Comparison of ENCODE assay signal across 12 mouse cellular contexts in genomic region chr5:130290775-130291174, GRCm38 (mm10). TPM values are rescaled to one million over a fixed set of nuclear protein-coding genes. Genes with fewer than 3 reads are reported as not detected.
DNase-seq lines count a peak whose midpoint lies in the region; ATAC-seq lines count a peak whose summit lies in the region.
"Had no signal": no experiment of that assay in that cellular context is flagged by ENCODE, and none has a peak within 500 bp of the region (broad histone marks: within the 10 kb centered on the region; RNA-seq: fewer than 3 reads in every experiment).

No protein-coding gene starts in this region.

- ATAC-seq in forebrain, embryonic 15.5 days (replicated peaks) = no peak
- ATAC-seq in forebrain, embryonic 14.5 days = no peak
- ATAC-seq in kidney, embryonic 15.5 days (replicated peaks; ENCODE audit: low FRiP score) = no peak
- ATAC-seq in activated CD4-positive, CD25-positive, alpha-beta regulatory T cell, adult 4 months = no peak

- H3K9ac ChIP-seq in forebrain, embryonic 15.5 days (replicated peaks) = no peak overlapping the region
- no peak overlapping the region for H3K9ac ChIP-seq in forebrain, embryonic 14.5 days (ENCODE audit: low read length)
- H3K9ac ChIP-seq in kidney, embryonic 15.5 days = no peak overlapping the region
- H3K9ac ChIP-seq: embryonic facial prominence, embryonic 13.5 days; hindbrain, embryonic 12.5 days had no signal

- H3K4me1 ChIP-seq in forebrain, embryonic 15.5 days = peaks cover 12% of the 10 kb centered on the region
- no peaks in the 10 kb centered on the region for H3K4me1 ChIP-seq in forebrain, embryonic 14.5 days (ENCODE audit: control insufficient read depth, insufficient read depth, low read length)
- H3K4me1 ChIP-seq in kidney, embryonic 15.5 days = no peaks in the 10 kb centered on the region
- H3K4me1 ChIP-seq: embryonic facial prominence, embryonic 13.5 days had no signal

- 83% methylated on average over 12 of the region's 12 CpGs for WGBS in forebrain, embryonic 15.5 days
- WGBS in forebrain, embryonic 14.5 days = 94% methylated on average over 12 of the region's 12 CpGs
- 94% methylated on average over 12 of the region's 12 CpGs for WGBS in kidney, embryonic 15.5 days

- no peaks in the 10 kb centered on the region for H3K9me3 ChIP-seq in forebrain, embryonic 15.5 days
- no peaks in the 10 kb centered on the region for H3K9me3 ChIP-seq in forebrain, embryonic 14.5 days (replicated peaks; ENCODE audit: control insufficient read depth, low read length)
- H3K9me3 ChIP-seq in kidney, embryonic 15.5 days (replicated peaks) = no peaks in the 10 kb centered on the region
- H3K9me3 ChIP-seq: hindbrain, embryonic 12.5 days had no signal

- peaks cover 13% of the 10 kb centered on the region for H3K36me3 ChIP-seq in forebrain, embryonic 15.5 days
- H3K36me3 ChIP-seq in forebrain, embryonic 14.5 days (ENCODE audit: control insufficient read depth, insufficient read depth, low read length) = peaks cover 37% of the 10 kb centered on the region
- peaks cover 69% of the 10 kb centered on the region for H3K36me3 ChIP-seq in kidney, embryonic 15.5 days

- H3K4me3 ChIP-seq in forebrain, embryonic 15.5 days = no peak overlapping the region
- no peak overlapping the region for H3K4me3 ChIP-seq in forebrain, embryonic 14.5 days (ENCODE audit: low read depth, low read length)
- no peak overlapping the region for H3K4me3 ChIP-seq in kidney, embryonic 15.5 days (replicated peaks)
- H3K4me3 ChIP-seq: embryonic facial prominence, embryonic 13.5 days; hindbrain, embryonic 12.5 days had no signal

- no peaks in the 10 kb centered on the region for H3K27me3 ChIP-seq in forebrain, embryonic 15.5 days
- no peaks in the 10 kb centered on the region for H3K27me3 ChIP-seq in forebrain, embryonic 14.5 days (replicated peaks; ENCODE audit: control insufficient read depth, insufficient read depth, low read length)
- no peaks in the 10 kb centered on the region for H3K27me3 ChIP-seq in kidney, embryonic 15.5 days
- H3K27me3 ChIP-seq: embryonic facial prominence, embryonic 13.5 days; hindbrain, embryonic 12.5 days had no signal

- no peak for DNase-seq in forebrain, embryonic 14.5 days (ENCODE audit: low spot score)
- DNase-seq in cerebellum, adult 9-11 months = peak; percentile 61
- peak; percentile 63 to 76 for DNase-seq in layer of hippocampus, adult 8-10 months (ENCODE audit: low spot score in 2 of 2)
- peak; percentile 68 for DNase-seq in right cerebral cortex, adult 18-20 months
- no peak for DNase-seq in testis, postnatal 10 days (ENCODE audit: low spot score)
- DNase-seq: kidney, adult 9 months had no signal

- peak overlapping the region; percentile 72 for H3K27ac ChIP-seq in forebrain, embryonic 15.5 days (replicated peaks)
- H3K27ac ChIP-seq in forebrain, embryonic 14.5 days (ENCODE audit: low read depth, low read length) = no peak overlapping the region
- H3K27ac ChIP-seq in kidney, embryonic 15.5 days = no peak overlapping the region
- H3K27ac ChIP-seq: embryonic facial prominence, embryonic 13.5 days; hindbrain, embryonic 12.5 days had no signal

- H3K4me2 ChIP-seq in forebrain, embryonic 15.5 days (replicated peaks) = no peak overlapping the region
- H3K4me2 ChIP-seq in forebrain, embryonic 14.5 days (ENCODE audit: low read length) = no peak overlapping the region
- H3K4me2 ChIP-seq in kidney, embryonic 15.5 days = no peak overlapping the region
- H3K4me2 ChIP-seq: embryonic facial prominence, embryonic 13.5 days; heart, embryonic 11.5 days; hindbrain, embryonic 12.5 days had no signal

RNA-seq across cellular contexts. Expression of gene Tyw1, which starts 35.4 kb away (rescaled TPM):
- polyA plus RNA-seq in forebrain, embryonic 15.5 days (2015; fragmentation: Nextera tagmentation; extraction: Ambion mirVana) = 24.8 and 27.1 TPM in 2 replicates
- polyA plus RNA-seq in forebrain, embryonic 14.5 days (2014; fragmentation: Nextera tagmentation; extraction: Ambion mirVana) = 25.2 and 29.4 TPM in 2 replicates
- 10 to 100 TPM; 15.4 to 19.8 (median 16.6) TPM for total RNA-seq in layer of hippocampus, adult 8-10 months (2022)
- 28.0 TPM in 2 replicates for polyA plus RNA-seq in kidney, embryonic 15.5 days (2015; fragmentation: Nextera tagmentation; extraction: Ambion mirVana)
- polyA plus RNA-seq in activated CD4-positive, CD25-positive, alpha-beta regulatory T cell, adult 4 months (2017; shearing (Covaris generic)) = 10 to 100 TPM; 31.6 to 36.5 TPM

RNA-seq across cellular contexts. Expression of gene Sbds, which starts 35.4 kb away (rescaled TPM):
- polyA plus RNA-seq in forebrain, embryonic 15.5 days (2015; fragmentation: Nextera tagmentation; extraction: Ambion mirVana) = 60.0 and 64.3 TPM in 2 replicates
- 49.6 and 50.8 TPM in 2 replicates for polyA plus RNA-seq in forebrain, embryonic 14.5 days (2014; fragmentation: Nextera tagmentation; extraction: Ambion mirVana)
- total RNA-seq in layer of hippocampus, adult 8-10 months (2022) = 10 to 100 TPM; 74.0 to 79.4 (median 77.6) TPM
- polyA plus RNA-seq in kidney, embryonic 15.5 days (2015; fragmentation: Nextera tagmentation; extraction: Ambion mirVana) = 73.4 and 75.3 TPM in 2 replicates
- 100 to 1,000 TPM; 102 to 134 TPM for polyA plus RNA-seq in activated CD4-positive, CD25-positive, alpha-beta regulatory T cell, adult 4 months (2017; shearing (Covaris generic))

Comparison
In these comparisons a context has a peak if more than half of its experiments do, and no peak if none do; other contexts are left out.
1. DNase-seq: peak in cerebellum, adult 9-11 months (single experiment), layer of hippocampus, adult 8-10 months (2 of 2) and right cerebral cortex, adult 18-20 months (single experiment); none in forebrain, embryonic 14.5 days (single experiment) and testis, postnatal 10 days (single experiment).